In genomic region chr10:120189782-120190181, GRCm38 (mm10) we compare ENCODE assay signal across 20 mouse cellular contexts. TPM values are rescaled to one million over a fixed set of nuclear protein-coding genes. Genes with fewer than 3 reads are reported as not detected.
A peak's percentile ranks its signal among the peaks of the same experiment; 100 is the strongest.
DNase-seq lines count a peak whose midpoint lies in the region; ATAC-seq and TF ChIP-seq lines count a peak whose summit lies in the region.
"Had no signal": no experiment of that assay in that cellular context is flagged by ENCODE, and none has a peak within 500 bp of the region (broad histone marks: within the 10 kb centered on the region; RNA-seq: fewer than 3 reads in every experiment).

No protein-coding gene starts in this region.

- peaks cover 5% of the 10 kb centered on the region; the same call in 1 of the 2 replicates for H3K9me3 ChIP-seq in kidney, embryonic 16.5 days (ENCODE audit: low read length)
- H3K9me3 ChIP-seq in CH12.LX (replicated peaks; ENCODE audit: low read length): peaks cover 9% of the 10 kb centered on the region
- H3K9me3 ChIP-seq: lung, embryonic 15.5 days; midbrain, embryonic 10.5 days; neural tube, embryonic 12.5 days had no signal

- no peak overlapping the region for H3K4me3 ChIP-seq in kidney, embryonic 16.5 days (ENCODE audit: low read length)
- H3K4me3 ChIP-seq in CH12.LX (replicated peaks in 1 of 3; ENCODE audit: low read depth in 2 of 3, low read length in 2 of 3, poor library complexity in 1 of 3): no peak overlapping the region
- H3K4me3 ChIP-seq in bone marrow macrophage, adult 2 months (ENCODE audit: insufficient read depth, low read length): peak overlapping the region; percentile 36
- H3K4me3 ChIP-seq in macrophage (ENCODE audit: inconsistent target): peak overlapping the region; percentile 1; the same call in 1 of the 2 replicates
- H3K4me3 ChIP-seq: limb, embryonic 13.5 days; lung, embryonic 15.5 days; midbrain, embryonic 10.5 days; neural tube, embryonic 12.5 days had no signal

- in situ Hi-C loops in CH12.LX (cut with MboI; ENCODE audit: low pct_ligation_motif_present, low pct_unique_long_range_greater_than_20kb, low sequenced_read_pairs): no loop called here

- dilution Hi-C loops in CH12.LX (cut with MboI; ENCODE audit: extremely low pct_ligation_motif_present, extremely low pct_unique_long_range_greater_than_20kb, low sequenced_read_pairs): no loop called here

- H3K4me2 ChIP-seq in kidney, embryonic 16.5 days (replicated peaks; ENCODE audit: low read depth, low read length): 0 out of 2 replicates have a peak overlapping the region, but pooled peaks have one; percentile 1
- peak overlapping the region; percentile 44 for H3K4me2 ChIP-seq in CH12.LX (ENCODE audit: insufficient read depth, low read depth, poor library complexity, severe bottlenecking)
- H3K4me2 ChIP-seq: heart, embryonic 11.5 days; limb, embryonic 13.5 days; lung, embryonic 15.5 days; neural tube, embryonic 12.5 days had no signal

- TF ChIP-seq POLR2A in CH12.LX (IDR thresholded peaks at IDR 0.05; ENCODE audit: low read depth, low read length): no peak
- no peak for TF ChIP-seq POLR2A in bone marrow macrophage, adult 2 months (IDR thresholded peaks at IDR 0.05; ENCODE audit: borderline replicate concordance, low read depth, low read length)

- DNase-seq in kidney, postnatal 25 days: no peak
- DNase-seq in CH12.LX (ENCODE audit: extremely low read depth): no peak
- DNase-seq in left cerebral cortex, adult 18-20 months (ENCODE audit: low spot score in 2 of 2): no peak
- no peak for DNase-seq in thymus, adult 18-20 months
- no peak for DNase-seq in lung, postnatal 14 days
- DNase-seq: adrenal gland, postnatal 25 days; cerebellum, adult 9-11 months; gastrocnemius, postnatal 36 days; heart, postnatal 4 days; kidney, adult 8-10 months; layer of hippocampus, adult 9-11 months; thymus, postnatal 4 days had no signal

- H3K9ac ChIP-seq in kidney, embryonic 16.5 days (replicated peaks; ENCODE audit: low read length): no peak overlapping the region
- H3K9ac ChIP-seq in CH12.LX (ENCODE audit: insufficient read depth, low read depth): peak overlapping the region; percentile 64
- H3K9ac ChIP-seq: limb, embryonic 13.5 days; lung, embryonic 15.5 days; neural tube, embryonic 12.5 days had no signal

- no peaks in the 10 kb centered on the region for H3K79me2 ChIP-seq in CH12.LX (replicated peaks; ENCODE audit: control insufficient read depth, extremely low read depth, insufficient read depth, poor library complexity, severe bottlenecking)
- H3K79me2 ChIP-seq in macrophage (ENCODE audit: inconsistent target): peaks cover 77% of the 10 kb centered on the region; the same call in 1 of the 2 replicates

- no peak for TF ChIP-seq EP300 in CH12.LX (IDR thresholded peaks at IDR 0.05; ENCODE audit: low read length)

- H3K4me1 ChIP-seq in kidney, embryonic 16.5 days (ENCODE audit: insufficient read depth, low read length): peaks cover 14% of the 10 kb centered on the region
- peaks cover 14 to 39% of the 10 kb centered on the region in 2 experiments for H3K4me1 ChIP-seq in CH12.LX (ENCODE audit: control insufficient read depth in 1 of 2, insufficient read depth in 2 of 2)
- peaks cover 25% of the 10 kb centered on the region for H3K4me1 ChIP-seq in bone marrow macrophage, adult 2 months (ENCODE audit: control insufficient read depth, insufficient read depth, low read length)
- H3K4me1 ChIP-seq: limb, embryonic 13.5 days; lung, embryonic 15.5 days; neural tube, embryonic 12.5 days had no signal

- peak; percentile 51; the same call in 1 of the 2 replicates for ATAC-seq in kidney, embryonic 16.5 days (ENCODE audit: low FRiP score, low TSS enrichment)

- no peaks in the 10 kb centered on the region for H3K36me3 ChIP-seq in kidney, embryonic 16.5 days (ENCODE audit: insufficient read depth, low read length)
- H3K36me3 ChIP-seq in CH12.LX (replicated peaks in 1 of 2; ENCODE audit: control insufficient read depth in 1 of 2, insufficient read depth in 1 of 2, low read length in 1 of 2) (no peaks in the 10 kb centered on the region), macrophage (ENCODE audit: inconsistent target) (no peaks in the 10 kb centered on the region)
- H3K36me3 ChIP-seq: limb, embryonic 13.5 days; lung, embryonic 15.5 days; midbrain, embryonic 10.5 days; neural tube, embryonic 12.5 days had no signal

- TF ChIP-seq RAD21 in CH12.LX (IDR thresholded peaks at IDR 0.05; ENCODE audit: low read depth, low read length): no peak

- WGBS in kidney, embryonic 16.5 days: 10% methylated on average over 6 of the region's 6 CpGs
- WGBS in macrophage (ENCODE audit: missing documents): 8% methylated on average over 5 of the region's 6 CpGs

- TF ChIP-seq CTCF in CH12.LX (conservative IDR thresholded peaks at IDR 0.05 in 1 of 2, IDR thresholded peaks at IDR 0.05 in 1 of 2; ENCODE audit: low read depth in 2 of 2, low read length in 2 of 2): no peak
- no peak for TF ChIP-seq CTCF in bone marrow macrophage, adult 2 months (IDR thresholded peaks at IDR 0.05; ENCODE audit: low read depth, low read length)

- no peak overlapping the region for H3K27ac ChIP-seq in kidney, embryonic 16.5 days (ENCODE audit: low read length)
- H3K27ac ChIP-seq in CH12.LX (ENCODE audit: insufficient read depth, low read depth) (peak overlapping the region; percentile 55), macrophage (peak overlapping the region; percentile 65)
- peak overlapping the region; percentile 82 for H3K27ac ChIP-seq in bone marrow macrophage, adult 2 months (ENCODE audit: insufficient read depth, low read depth, low read length)
- H3K27ac ChIP-seq: limb, embryonic 13.5 days; lung, embryonic 15.5 days; midbrain, embryonic 10.5 days; neural tube, embryonic 12.5 days had no signal

- no peaks in the 10 kb centered on the region for H3K27me3 ChIP-seq in kidney, embryonic 16.5 days (ENCODE audit: insufficient read depth, low read length)
- no peaks in the 10 kb centered on the region for H3K27me3 ChIP-seq in CH12.LX (replicated peaks)
- H3K27me3 ChIP-seq: limb, embryonic 13.5 days; lung, embryonic 15.5 days; neural tube, embryonic 12.5 days had no signal

TF ChIP-seq in CH12.LX, 34 proteins besides CTCF, POLR2A, EP300 and RAD21:
- TF ChIP-seq ZNF384 (IDR thresholded peaks at IDR 0.05; ENCODE audit: low read depth, low read length) (peak; percentile 87), ETS1 (conservative IDR thresholded peaks at IDR 0.05; ENCODE audit: low read depth, low read length) (peak; percentile 14), MXI1 (IDR thresholded peaks at IDR 0.05; ENCODE audit: low read depth, low read length) (no peak), BHLHE40 (IDR thresholded peaks at IDR 0.05; ENCODE audit: low read depth, low read length) (peak; percentile 55; the same call in 1 of the 2 replicates)

RNA-seq across cellular contexts. Expression of gene Tmbim4, which starts 11.6 kb away (rescaled TPM):
- 208 and 218 TPM in 2 replicates for polyA plus RNA-seq in kidney, embryonic 16.5 days (2015; fragmentation: Nextera tagmentation; extraction: Ambion mirVana)
- 83.6 and 97.8 TPM in 2 replicates for total RNA-seq in CH12.LX (2012; rRNA removed)
- 112 and 121 TPM in 2 replicates for total RNA-seq in CH12.LX (2014; rRNA removed)
- 104 and 113 TPM in 2 replicates for polyA plus RNA-seq in CH12.LX (2012; ENCODE audit: insufficient read length, low read depth)
- polyA plus RNA-seq in bone marrow macrophage, adult 2 months (2012; ENCODE audit: insufficient read depth, insufficient read length, missing spikeins): 157 and 180 TPM in 2 replicates
- 100 to 1,000 TPM in 22 of 26 experiments, 10 to 100 TPM in 4; 86.1 to 297 (median 159) TPM for total RNA-seq in macrophage (2018; cell fraction: chromatin; rRNA removed)
- 100 to 1,000 TPM in 25 of 26 experiments, 10 to 100 TPM in 1; 100.0 to 212 (median 153) TPM for total RNA-seq in macrophage (2018; cell fraction: cytosol; rRNA removed)
- total RNA-seq in macrophage (2018; cell fraction: nucleus; rRNA removed): 100 to 1,000 TPM in 24 of 26 experiments, 10 to 100 TPM in 2; 84.6 to 315 (median 163) TPM
- 63.2 to 146 TPM (median 114 TPM) in 3 replicates for polyA plus RNA-seq in macrophage (2018)
- 10 to 100 TPM; 59.8 to 65.0 TPM for total RNA-seq in left cerebral cortex, adult 18-20 months (2021)

RNA-seq across cellular contexts. Expression of gene Irak3, which starts 12.1 kb away (rescaled TPM):
- 0.95 and 1.3 TPM in 2 replicates for polyA plus RNA-seq in kidney, embryonic 16.5 days (2015; fragmentation: Nextera tagmentation; extraction: Ambion mirVana)
- total RNA-seq in CH12.LX (2012; rRNA removed) (2.1 and 3.1 TPM in 2 replicates), CH12.LX (2014; rRNA removed) (0.50 TPM in 2 replicates)
- polyA plus RNA-seq in CH12.LX (2012; ENCODE audit: insufficient read length, low read depth) (0.65 and 1.1 TPM in 2 replicates), macrophage (2018) (12.3 to 31.5 TPM (median 17.1 TPM) in 3 replicates)
- polyA plus RNA-seq in bone marrow macrophage, adult 2 months (2012; ENCODE audit: insufficient read depth, insufficient read length, missing spikeins): 75.9 and 80.3 TPM in 2 replicates
- total RNA-seq in macrophage (2018; cell fraction: chromatin; rRNA removed): 100 to 1,000 TPM in 7 of 26 experiments, 10 to 100 TPM in 19; 20.4 to 283 (median 70.2) TPM
- 10 to 100 TPM; 17.8 to 86.8 (median 35.4) TPM for total RNA-seq in macrophage (2018; cell fraction: cytosol; rRNA removed)
- 100 to 1,000 TPM in 4 of 26 experiments, 10 to 100 TPM in 22; 33.5 to 132 (median 59.3) TPM for total RNA-seq in macrophage (2018; cell fraction: nucleus; rRNA removed)
- total RNA-seq in left cerebral cortex, adult 18-20 months (2021): 1 to 10 TPM in 1 of 2 experiments, under 1 TPM in 1; 0.79 to 1.2 TPM

RNA-seq across cellular contexts. Expression of gene Llph, which starts 37.1 kb away (rescaled TPM):
- polyA plus RNA-seq in kidney, embryonic 16.5 days (2015; fragmentation: Nextera tagmentation; extraction: Ambion mirVana): 45.1 and 54.1 TPM in 2 replicates
- total RNA-seq in CH12.LX (2012; rRNA removed) (75.9 and 82.0 TPM in 2 replicates), CH12.LX (2014; rRNA removed) (103 and 118 TPM in 2 replicates)
- polyA plus RNA-seq in CH12.LX (2012; ENCODE audit: insufficient read length, low read depth) (237 and 276 TPM in 2 replicates), macrophage (2018) (34.0 to 57.9 TPM (median 50.2 TPM) in 3 replicates)
- polyA plus RNA-seq in bone marrow macrophage, adult 2 months (2012; ENCODE audit: insufficient read depth, insufficient read length, missing spikeins): 54.7 and 62.4 TPM in 2 replicates
- total RNA-seq in macrophage (2018; cell fraction: chromatin; rRNA removed): 10 to 100 TPM in 24 of 26 experiments, 1 to 10 TPM in 2; 5.8 to 26.9 (median 19.4) TPM
- 10 to 100 TPM; 26.4 to 51.3 (median 35.6) TPM for total RNA-seq in macrophage (2018; cell fraction: cytosol; rRNA removed)
- total RNA-seq in macrophage (2018; cell fraction: nucleus; rRNA removed): 10 to 100 TPM; 15.0 to 33.8 (median 23.1) TPM
- total RNA-seq in left cerebral cortex, adult 18-20 months (2021): 10 to 100 TPM; 20.0 to 22.2 TPM

Comparison
In these comparisons a context has a peak if more than half of its experiments do, and no peak if none do; other contexts are left out.
1. H3K4me3 ChIP-seq: peak in bone marrow macrophage, adult 2 months (single experiment) and macrophage (single experiment); none in kidney, embryonic 16.5 days (single experiment) and CH12.LX (0 of 3).